Mouse (Mus musculus) heart, embryonic 11.5 days (tissue): ENCODE measurements around the gene Cdc42bpb. TPM values are rescaled to one million over a fixed set of nuclear protein-coding genes. Genes with fewer than 3 reads are reported as not detected.

Experiments used
- ATAC-seq: fragments of 200-750 bp; cut with Nextera tagmentation; replicated peaks from 2 replicates; pipeline ENCODE4 v1.8.0; 2017; ENCODE audit warnings: moderate library complexity; ENCODE audit not compliant: insufficient number of reproducible peaks, low FRiP score, low TSS enrichment
- H3K27ac ChIP-seq: fragments of 300-500 bp; sonication (generic); 2 replicates; pipeline ENCODE4 v1.5.1; 2014; ENCODE audit warnings: mild to moderate bottlenecking, low read depth, low read length
- H3K27me3 ChIP-seq: fragments of 300-500 bp; sonication (generic); 2 replicates; pipeline ENCODE4 v1.6.1; 2014; ENCODE audit warnings: mild to moderate bottlenecking, low read length, mixed read lengths; ENCODE audit not compliant: control insufficient read depth, insufficient read depth
- H3K36me3 ChIP-seq: fragments of 300-500 bp; sonication (generic); 2 replicates; pipeline ENCODE4 v1.6.1; 2014; ENCODE audit warnings: mild to moderate bottlenecking, low read length, moderate library complexity, mixed read lengths; ENCODE audit not compliant: control insufficient read depth, insufficient read depth
- H3K4me1 ChIP-seq: fragments of 300-500 bp; sonication (generic); 2 replicates; pipeline ENCODE4 v1.6.1; 2014; ENCODE audit warnings: low read length; ENCODE audit not compliant: control insufficient read depth, insufficient read depth
- H3K4me2 ChIP-seq: fragments of 300-500 bp; sonication (generic); 2 replicates; pipeline ENCODE4 v1.6.1; 2014; ENCODE audit warnings: mild to moderate bottlenecking, moderate library complexity
- H3K4me3 ChIP-seq: fragments of 300-500 bp; sonication (generic); 2 replicates; pipeline ENCODE4 v1.5.1; 2014; ENCODE audit warnings: low read depth, low read length
- H3K9ac ChIP-seq: fragments of 300-500 bp; sonication (generic); 2 replicates; pipeline ENCODE4 v1.6.1; 2014; ENCODE audit warnings: mild to moderate bottlenecking, low read depth, low read length, moderate library complexity
- H3K9me3 ChIP-seq: fragments of 300-500 bp; sonication (generic); replicated peaks from 2 replicates; pipeline ENCODE4 v1.6.1; 2016; ENCODE audit warnings: low read length; ENCODE audit not compliant: control insufficient read depth
- WGBS: fragments of 180-500 bp; shearing (Covaris S2); extraction: QIAGEN DNeasy Blood & Tissue Kit; methylation state at CpG from one replicate; pipeline ENCODE4 v1.1.7; 2014; ENCODE audit not compliant: insufficient replicate concordance; 5-methylcytosine and 5-hydroxymethylcytosine counted together
- polyA plus RNA-seq: library from polyadenylated mRNA; unstranded; fragments of >200 nt; fragmentation: Nextera tagmentation; extraction: Ambion mirVana; gene quantifications from 2 replicates; pipeline ENCODE4 v1.2.1, GENCODE M21; 2014

The Cdc42bpb gene
- polyA plus RNA-seq, 1 experiment from 2014 or later, result 33.2 TPM

DNA sequence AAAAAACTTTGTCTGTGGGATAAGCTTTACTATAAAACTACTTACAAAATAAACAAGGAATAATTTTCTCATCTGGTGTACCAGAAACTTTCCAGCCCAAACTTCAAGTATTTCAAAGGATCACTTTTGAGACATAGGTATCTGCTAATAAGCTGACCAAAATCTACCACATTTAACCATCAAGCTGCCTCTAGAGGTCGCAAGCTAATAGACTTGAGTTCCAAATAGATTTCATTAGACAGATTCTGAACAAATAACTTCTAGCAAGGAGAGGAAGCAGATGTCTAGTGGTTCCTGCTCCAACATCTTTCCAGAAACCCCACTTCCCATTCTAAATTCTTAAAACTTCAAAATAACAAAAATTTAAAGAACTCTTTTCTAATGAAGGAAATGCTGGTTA is 33.6 kb downstream of the Cdc42bpb start:
- no peaks in the 10 kb centered on the region for H3K27me3 ChIP-seq
- H3K9me3 ChIP-seq, result no peaks in the 10 kb centered on the region
- 70% methylated on average over 1 of the region's 1 CpGs for WGBS
- H3K9ac ChIP-seq, result no peak overlapping the region
- no peak overlapping the region for H3K27ac ChIP-seq
- H3K4me3 ChIP-seq, result no peak overlapping the region
- no peak for ATAC-seq
- H3K4me1 ChIP-seq, result peaks cover 15% of the 10 kb centered on the region
- H3K36me3 ChIP-seq, result peaks cover 7% of the 10 kb centered on the region; the same call in 1 of the 2 replicates
- no peak overlapping the region for H3K4me2 ChIP-seq

DNA sequence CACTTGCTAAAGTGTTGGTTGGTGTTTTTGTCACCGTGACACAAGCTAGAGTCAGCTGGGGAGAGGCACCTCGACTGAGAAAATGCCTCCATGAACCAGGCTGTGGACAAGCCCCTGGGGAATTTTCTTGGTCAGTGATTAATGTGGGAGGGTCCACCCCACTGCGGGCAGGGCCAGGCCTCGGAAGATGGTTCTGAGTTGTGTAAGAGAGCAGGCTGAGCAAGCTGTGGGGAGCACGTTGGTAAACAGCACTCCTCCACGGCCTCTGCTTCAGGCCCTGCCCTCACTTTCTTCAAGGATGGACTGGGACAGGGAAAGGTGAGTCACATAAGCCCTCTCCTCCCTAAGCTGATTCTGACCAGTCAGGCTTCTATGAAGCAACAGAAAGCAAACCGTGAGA is 36.8 kb downstream of the Cdc42bpb start:
- Histone ChIP-seq H3K9ac (no peak overlapping the region), H3K36me3 (peaks cover 13% of the 10 kb centered on the region; the same call in 1 of the 2 replicates), H3K9me3 (no peaks in the 10 kb centered on the region), H3K27ac (no peak overlapping the region), H3K27me3 (no peaks in the 10 kb centered on the region), H3K4me1 (peaks cover 12% of the 10 kb centered on the region), H3K4me2 (no peak overlapping the region), H3K4me3 (no peak overlapping the region)
- 72% methylated on average over 7 of the region's 7 CpGs for WGBS
- ATAC-seq, result no peak

DNA sequence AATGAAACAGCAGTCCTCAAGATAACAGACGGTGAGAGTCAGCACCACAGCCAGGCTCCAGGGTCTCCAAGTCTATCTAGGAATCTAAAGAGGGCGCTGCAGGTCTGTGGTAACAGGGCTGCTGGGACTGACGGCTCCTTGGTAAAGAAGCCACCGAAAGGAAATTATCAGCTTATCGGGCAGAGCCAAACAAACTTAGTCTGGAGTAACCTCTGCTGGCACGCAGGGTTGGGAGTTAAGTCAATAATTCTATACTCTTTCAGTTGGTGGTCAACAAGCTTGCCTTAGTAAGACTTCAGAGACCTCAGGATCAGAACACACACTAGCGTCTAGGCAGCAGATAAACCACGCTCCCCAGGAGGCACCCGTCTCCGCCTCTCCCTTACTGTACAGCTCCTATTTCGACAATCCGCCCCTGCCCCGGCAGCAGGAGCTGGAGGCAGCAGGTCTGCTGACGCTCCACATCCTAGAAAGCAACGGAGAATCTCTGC is 39.6 kb downstream of the Cdc42bpb start:
- WGBS, result 29% methylated on average over 15 of the region's 15 CpGs
- Histone ChIP-seq H3K27ac (no peak overlapping the region), H3K9me3 (no peaks in the 10 kb centered on the region), H3K4me1 (peaks cover 12% of the 10 kb centered on the region), H3K27me3 (no peaks in the 10 kb centered on the region), H3K36me3 (peaks cover 17% of the 10 kb centered on the region; the same call in 1 of the 2 replicates), H3K9ac (no peak overlapping the region; the same call in 1 of the 2 replicates), H3K4me3 (no peak overlapping the region), H3K4me2 (no peak overlapping the region)
- no peak for ATAC-seq

DNA sequence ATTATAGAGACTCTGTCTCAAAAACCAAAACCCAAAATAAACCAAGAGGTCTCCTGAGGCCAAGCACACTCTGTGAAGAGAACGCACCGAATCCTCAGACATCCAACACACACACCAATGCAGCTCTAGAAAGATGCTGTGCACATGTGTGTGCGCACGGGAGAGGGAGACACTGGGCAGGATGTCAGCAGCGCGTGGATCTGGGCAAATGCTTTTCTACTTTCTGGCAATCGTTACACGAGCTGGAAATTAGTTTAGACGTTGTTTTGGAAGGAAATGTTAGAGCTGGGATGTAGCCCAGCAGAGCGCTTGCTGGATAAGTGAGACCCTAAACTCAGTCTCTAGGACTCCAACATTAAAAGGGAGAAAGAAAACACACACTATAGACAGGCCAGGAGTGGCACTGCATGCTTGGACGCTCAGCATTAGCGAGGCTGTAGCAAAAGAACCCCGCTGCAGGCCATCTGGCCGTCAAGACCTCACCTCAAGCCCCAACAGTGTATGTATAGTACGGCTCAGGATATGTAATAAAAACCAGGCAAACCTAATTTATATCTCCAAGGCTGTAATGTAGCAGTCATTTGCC is 44.4 kb downstream of the Cdc42bpb start:
- Histone ChIP-seq H3K27me3 (no peaks in the 10 kb centered on the region), H3K4me2 (no peak overlapping the region), H3K27ac (no peak overlapping the region), H3K4me3 (no peak overlapping the region), H3K9ac (no peak overlapping the region), H3K36me3 (peaks cover 21% of the 10 kb centered on the region), H3K4me1 (peaks cover 8% of the 10 kb centered on the region), H3K9me3 (no peaks in the 10 kb centered on the region)
- WGBS, result 87% methylated on average over 15 of the region's 15 CpGs
- ATAC-seq, result no peak

DNA sequence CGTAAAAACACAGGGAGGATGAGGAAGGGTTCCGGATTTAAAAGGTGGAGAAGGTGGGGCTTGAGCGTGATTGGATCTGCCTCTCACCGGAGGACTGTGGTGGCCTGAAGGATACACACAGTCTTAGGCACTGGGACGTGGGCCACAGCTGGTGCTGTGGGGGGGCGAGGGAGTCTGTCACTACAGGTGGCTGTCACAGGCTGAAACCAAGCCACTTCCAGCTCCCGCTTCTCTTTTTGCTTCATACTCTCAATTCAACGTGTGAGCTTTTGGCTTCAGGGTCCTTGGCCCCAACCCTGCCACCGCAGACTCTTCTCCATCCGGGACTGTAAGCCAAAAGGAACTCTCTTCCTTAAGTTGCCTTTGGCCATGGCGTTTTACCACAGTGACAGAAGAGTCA is 45.1 kb downstream of the Cdc42bpb start:
- no peak overlapping the region for H3K27ac ChIP-seq
- no peak overlapping the region for H3K9ac ChIP-seq
- peaks cover 22% of the 10 kb centered on the region for H3K36me3 ChIP-seq
- no peak overlapping the region for H3K4me2 ChIP-seq
- H3K4me3 ChIP-seq, result no peak overlapping the region
- ATAC-seq, result no peak
- no peaks in the 10 kb centered on the region for H3K27me3 ChIP-seq
- H3K9me3 ChIP-seq, result no peaks in the 10 kb centered on the region
- peaks cover 1% of the 10 kb centered on the region for H3K4me1 ChIP-seq
- 90% methylated on average over 11 of the region's 11 CpGs for WGBS

DNA sequence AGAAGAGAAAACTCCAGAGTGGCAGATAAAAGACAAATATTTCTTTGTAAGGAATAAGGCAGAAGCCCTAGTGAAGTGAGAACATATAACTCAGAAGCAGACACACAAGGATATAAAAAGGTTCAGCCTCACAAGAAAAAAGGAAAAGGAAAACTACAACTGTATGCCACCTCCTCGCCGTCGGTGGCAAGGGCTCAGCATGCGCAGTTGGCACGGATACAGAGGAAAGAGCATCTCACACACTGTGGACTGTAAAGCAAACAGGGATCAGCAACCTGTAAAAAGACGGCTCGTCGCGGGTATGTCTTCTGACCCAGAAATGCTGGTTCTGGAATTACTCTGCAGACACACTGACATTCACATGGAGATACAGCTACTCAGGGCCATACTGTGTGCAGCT is 45.9 kb downstream of the Cdc42bpb start:
- H3K9me3 ChIP-seq, result no peaks in the 10 kb centered on the region
- ATAC-seq, result no peak
- peaks cover 22% of the 10 kb centered on the region for H3K36me3 ChIP-seq
- H3K4me2 ChIP-seq, result no peak overlapping the region
- no peak overlapping the region for H3K9ac ChIP-seq
- 92% methylated on average over 9 of the region's 9 CpGs for WGBS
- H3K4me1 ChIP-seq, result no peaks in the 10 kb centered on the region
- H3K4me3 ChIP-seq, result no peak overlapping the region
- H3K27me3 ChIP-seq, result no peaks in the 10 kb centered on the region
- no peak overlapping the region for H3K27ac ChIP-seq

DNA sequence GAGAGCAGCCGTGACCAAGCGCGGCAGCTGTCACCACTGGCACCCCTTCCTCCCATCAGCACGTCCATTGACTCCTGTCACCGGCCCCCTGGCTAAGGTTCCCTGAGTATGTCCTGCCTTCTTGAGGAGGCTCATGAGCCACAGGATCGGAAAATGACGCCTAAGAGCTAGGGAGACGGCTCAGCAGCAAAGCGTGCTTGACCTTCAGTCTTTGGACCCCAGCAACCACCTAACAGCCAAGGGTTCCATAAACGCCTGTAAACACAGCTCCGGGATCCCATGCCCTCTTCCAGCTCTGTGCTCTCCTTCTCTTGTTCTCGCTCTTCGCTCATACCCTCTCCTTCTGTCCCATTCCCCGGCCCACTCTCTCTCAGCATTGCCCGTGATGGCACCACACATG is 48.2 kb downstream of the Cdc42bpb start:
- H3K27me3 ChIP-seq, result no peaks in the 10 kb centered on the region
- H3K27ac ChIP-seq, result no peak overlapping the region
- H3K9ac ChIP-seq, result no peak overlapping the region
- H3K4me3 ChIP-seq, result no peak overlapping the region
- peaks cover 27% of the 10 kb centered on the region for H3K36me3 ChIP-seq
- H3K4me1 ChIP-seq, result no peaks in the 10 kb centered on the region
- WGBS, result 92% methylated on average over 15 of the region's 15 CpGs
- H3K9me3 ChIP-seq, result no peaks in the 10 kb centered on the region
- no peak for ATAC-seq
- no peak overlapping the region for H3K4me2 ChIP-seq

DNA sequence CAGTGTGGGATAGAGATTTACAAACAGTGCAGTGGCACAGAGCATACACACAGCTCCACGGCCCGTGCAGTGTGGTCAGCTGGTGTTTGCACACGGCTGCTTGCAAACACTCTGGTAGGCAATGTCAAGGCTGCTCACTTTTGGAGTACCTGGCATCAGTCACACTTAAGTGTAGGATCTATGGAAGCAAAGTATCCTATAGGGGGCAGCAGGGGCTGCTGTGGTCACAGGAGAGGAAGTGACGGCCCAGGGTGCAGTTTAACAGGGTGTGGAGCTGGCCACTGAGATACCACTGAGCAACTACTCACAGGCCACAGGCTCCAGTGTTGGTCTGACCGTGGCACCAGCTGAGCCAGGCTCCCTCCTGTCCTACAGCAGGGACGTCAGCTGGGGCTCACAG is 49.2 kb downstream of the Cdc42bpb start:
- Histone ChIP-seq H3K4me3 (no peak overlapping the region), H3K9ac (no peak overlapping the region), H3K4me1 (no peaks in the 10 kb centered on the region), H3K36me3 (peaks cover 36% of the 10 kb centered on the region), H3K9me3 (no peaks in the 10 kb centered on the region), H3K27ac (no peak overlapping the region), H3K4me2 (no peak overlapping the region), H3K27me3 (no peaks in the 10 kb centered on the region)
- ATAC-seq, result no peak
- 77% methylated on average over 6 of the region's 6 CpGs for WGBS

DNA sequence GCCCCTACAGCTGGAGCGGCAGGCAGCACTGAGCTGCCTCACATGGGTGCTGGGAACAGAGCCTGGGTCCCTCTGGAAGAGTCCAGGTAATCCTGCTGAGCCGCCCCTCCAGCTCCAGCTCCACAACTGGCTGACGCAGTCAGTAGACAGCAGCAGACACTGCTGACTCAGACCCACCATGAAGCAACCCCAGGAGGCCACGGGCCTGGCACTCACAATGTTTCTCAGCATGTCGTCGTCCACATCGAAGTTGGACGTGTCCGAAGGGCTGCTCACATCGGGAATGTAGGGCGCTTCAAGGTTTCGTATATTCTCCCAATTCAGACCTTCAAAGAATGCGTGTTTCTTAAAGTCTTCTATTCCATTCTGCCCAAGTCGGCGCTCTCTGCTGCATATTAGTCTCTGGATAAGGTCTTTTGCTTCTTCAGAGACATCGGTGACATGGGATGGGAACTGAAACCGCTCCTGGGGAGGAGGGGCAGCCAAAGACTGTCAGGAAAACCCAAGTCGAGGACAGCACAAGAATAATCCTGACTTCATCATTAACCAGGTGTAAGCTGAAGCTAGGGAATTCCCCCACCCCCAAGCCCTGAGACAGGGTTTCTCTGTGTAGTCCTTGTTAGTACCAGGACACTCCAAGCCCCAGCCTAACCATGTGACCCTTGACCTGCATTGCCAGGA is 51.6 kb downstream of the Cdc42bpb start:
- Histone ChIP-seq H3K4me2 (no peak overlapping the region), H3K4me1 (no peaks in the 10 kb centered on the region), H3K36me3 (peaks cover 54% of the 10 kb centered on the region), H3K27me3 (no peaks in the 10 kb centered on the region), H3K4me3 (no peak overlapping the region), H3K9me3 (no peaks in the 10 kb centered on the region), H3K27ac (no peak overlapping the region), H3K9ac (no peak overlapping the region)
- no peak for ATAC-seq
- WGBS, result 89% methylated on average over 18 of the region's 18 CpGs
